Mouse (Mus musculus): Measurements from ENCODE around the gene Pbld2. TPM values are rescaled to one million over a fixed set of nuclear protein-coding genes. Genes with fewer than 3 reads are reported as not detected.
"Not testable (repeated sequence)": the region's sequence is repeated elsewhere in the genome, so short reads cannot be mapped to it uniquely, and the experiment has no call there.

Gene Pbld2
- total RNA-seq, 2 experiments from 2014 or later: 2.4 to 2.7 TPM

DNA sequence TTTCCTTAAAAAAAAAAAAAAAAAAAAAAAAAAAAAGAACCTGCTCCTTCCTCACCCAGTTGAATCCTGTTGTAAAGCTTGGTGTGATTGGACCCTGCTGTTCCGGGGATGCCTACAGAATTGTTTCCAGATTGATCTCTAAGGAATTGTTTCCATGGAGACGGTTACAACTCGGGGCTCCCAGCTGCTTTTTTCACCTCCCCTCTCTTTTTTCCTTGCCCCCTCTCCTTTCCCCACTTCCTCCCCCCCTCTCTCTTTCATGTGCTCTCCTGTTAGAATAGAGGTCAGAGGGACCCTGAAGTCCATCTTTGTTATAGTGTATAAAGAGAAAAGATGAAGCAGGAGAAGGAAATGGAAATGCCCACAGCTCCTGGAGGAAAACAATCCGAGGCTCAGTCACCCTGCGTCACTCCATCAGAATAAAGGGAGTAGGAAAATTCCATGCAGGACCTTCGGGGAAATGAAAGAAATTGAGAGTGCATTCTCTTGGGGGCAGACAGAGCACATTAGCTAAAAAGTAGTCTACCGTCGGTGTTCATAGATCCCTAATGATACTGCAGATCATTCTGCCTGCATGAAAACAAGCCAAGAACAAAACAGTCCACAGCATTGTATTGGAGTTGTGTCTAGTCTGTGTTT lies 2.2 kb downstream of the Pbld2 start:
- DNase-seq: no peak

DNA sequence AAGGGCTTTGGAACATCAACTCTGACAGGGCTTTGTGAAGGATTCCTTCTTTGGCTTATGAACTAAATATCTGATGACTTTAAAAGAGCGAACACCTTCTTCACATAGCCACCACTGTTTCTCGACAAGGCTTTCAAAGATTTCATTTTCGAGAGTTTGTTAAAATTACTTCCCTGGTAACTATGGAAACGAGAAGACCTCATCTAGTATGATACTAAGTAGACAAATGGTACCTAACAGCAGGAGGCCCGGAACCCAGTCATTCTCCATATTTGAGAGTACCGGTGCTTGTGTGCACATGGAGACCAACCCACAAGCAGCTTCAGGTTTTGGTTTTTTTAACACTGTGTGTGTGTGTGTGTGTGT lies 2.7 kb downstream of the Pbld2 start:
- no peak for DNase-seq

DNA sequence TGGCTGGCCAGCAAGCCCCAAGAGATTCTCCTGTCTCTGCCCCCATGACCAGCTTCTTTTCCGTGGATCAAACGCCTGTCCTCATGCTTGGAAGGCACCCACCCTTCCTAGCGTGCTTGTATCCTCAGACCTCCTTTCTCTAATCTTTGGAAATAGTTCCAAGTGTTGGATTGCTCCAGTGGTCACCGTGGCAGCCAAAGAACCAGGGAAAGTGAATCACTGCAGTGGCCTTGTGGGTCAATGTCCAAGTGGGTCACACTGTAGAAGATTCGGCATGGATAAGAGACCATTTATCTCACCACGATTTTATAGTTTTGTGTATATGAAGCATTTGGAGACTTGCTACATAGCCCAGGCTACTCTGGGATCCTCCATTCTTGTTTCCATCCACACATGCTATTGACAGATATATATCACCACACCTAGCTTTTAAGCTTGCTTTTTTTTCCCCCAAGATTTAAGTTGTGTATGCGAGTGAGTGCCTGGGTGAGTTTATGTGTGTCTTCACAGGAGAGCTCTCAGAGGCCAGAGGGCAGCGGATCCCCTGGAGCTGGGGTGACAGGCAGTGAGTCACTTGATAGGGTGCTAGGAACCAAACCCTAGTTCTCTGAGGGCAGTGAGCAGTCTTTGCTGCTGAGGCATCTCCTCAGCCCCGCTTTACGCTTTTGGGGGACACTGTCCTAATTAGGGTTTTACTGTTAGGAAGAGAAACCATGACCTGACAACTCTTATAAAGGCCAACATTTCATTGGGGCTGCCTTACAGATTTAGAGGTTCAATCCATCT lies 3.5 kb downstream of the Pbld2 start:
- DNase-seq: no peak

DNA sequence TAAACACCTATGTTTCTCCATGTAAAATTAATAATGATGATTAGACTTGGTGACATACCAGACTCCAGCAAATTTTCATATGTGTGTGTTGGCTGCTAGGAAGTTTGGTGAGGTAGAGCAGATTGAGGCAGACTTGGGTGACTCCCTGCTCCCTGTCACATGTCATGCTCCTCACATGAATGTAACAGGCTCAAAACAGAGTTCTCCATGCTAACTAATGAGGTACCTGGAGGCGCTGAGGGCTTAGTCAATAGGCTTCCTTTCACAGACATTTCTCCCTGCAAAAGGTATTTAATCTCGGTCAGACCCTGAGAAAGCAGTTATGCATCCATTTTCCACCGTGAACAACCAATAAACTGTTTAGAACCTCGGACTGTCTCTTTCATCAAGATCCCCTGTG lies 4.3 kb downstream of the Pbld2 start:
- DNase-seq: no peak

DNA sequence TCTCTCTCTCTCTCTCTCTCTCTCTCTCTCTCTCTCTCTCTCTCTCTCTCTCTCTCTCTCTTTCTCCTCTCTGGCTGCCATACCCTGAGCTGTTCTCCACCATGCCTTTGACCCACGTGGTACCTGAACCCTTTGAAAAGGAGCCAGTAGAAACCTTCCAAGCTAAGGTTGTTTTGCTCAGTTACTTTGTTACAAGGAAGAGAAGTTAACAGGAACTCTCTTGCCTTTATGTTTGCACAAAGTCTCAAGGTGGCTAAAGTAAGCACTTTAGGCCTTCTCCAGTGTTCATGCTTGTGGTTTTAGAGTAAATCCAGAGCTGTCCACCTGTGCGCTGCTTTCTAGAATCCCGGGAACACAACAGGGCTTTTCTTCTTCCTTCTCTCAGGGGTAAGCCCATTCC lies 8.2 kb downstream of the Pbld2 start:
- DNase-seq: no peak

DNA sequence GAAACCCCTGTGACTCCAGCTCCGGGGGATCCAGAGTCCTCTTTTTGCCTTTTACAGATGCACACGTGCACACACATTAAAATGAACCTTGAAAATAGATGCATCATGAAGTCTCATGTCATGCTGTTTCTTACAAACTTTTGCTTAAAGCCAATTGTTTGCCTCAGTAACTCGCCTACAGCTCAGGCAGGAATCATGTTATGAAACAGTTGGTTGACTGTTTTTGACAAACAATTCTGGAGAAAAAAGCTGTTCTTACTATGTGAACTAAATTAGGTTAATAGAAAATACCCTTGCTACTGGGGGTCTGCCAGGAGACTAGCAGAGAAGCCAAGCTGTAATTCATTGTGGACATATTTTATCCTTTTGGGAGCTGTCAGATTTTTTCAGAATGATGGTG lies 8.8 kb downstream of the Pbld2 start:
- DNase-seq: no peak

DNA sequence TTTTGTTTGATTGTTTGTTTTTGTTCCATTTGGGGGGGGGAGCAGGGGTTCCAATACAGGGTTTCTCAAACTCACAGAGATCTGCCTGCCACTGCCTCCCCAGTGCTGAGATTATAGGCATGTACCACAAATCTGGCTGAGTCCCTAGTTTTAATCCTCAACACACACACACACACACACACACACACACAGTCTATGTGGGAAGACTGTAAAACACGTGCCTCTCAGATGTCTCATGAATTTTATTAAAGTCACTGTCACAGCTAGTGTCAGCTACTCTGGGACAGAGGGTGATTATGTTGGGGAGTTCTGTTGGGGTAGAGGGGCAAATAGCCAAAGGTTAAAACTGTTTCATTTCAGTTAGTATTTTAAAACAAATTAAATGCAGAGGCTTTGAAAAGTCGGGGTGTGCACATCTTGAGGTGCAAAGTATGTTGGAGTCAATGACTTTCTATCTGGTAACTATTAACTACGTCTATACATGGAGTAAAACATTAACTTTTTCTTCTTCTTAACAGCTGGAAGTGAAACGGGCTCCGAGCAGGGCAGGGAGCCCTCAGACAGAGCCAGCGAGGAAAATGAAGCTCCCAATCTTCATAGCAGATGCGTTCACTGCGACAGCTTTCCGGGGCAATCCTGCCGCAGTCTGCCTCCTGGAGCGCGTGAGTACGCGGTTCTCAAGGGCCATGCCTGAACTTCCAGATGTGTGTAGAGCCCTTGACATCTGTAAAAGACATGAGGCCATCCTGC lies 14.6 kb downstream of the Pbld2 start:
- no peak for DNase-seq

DNA sequence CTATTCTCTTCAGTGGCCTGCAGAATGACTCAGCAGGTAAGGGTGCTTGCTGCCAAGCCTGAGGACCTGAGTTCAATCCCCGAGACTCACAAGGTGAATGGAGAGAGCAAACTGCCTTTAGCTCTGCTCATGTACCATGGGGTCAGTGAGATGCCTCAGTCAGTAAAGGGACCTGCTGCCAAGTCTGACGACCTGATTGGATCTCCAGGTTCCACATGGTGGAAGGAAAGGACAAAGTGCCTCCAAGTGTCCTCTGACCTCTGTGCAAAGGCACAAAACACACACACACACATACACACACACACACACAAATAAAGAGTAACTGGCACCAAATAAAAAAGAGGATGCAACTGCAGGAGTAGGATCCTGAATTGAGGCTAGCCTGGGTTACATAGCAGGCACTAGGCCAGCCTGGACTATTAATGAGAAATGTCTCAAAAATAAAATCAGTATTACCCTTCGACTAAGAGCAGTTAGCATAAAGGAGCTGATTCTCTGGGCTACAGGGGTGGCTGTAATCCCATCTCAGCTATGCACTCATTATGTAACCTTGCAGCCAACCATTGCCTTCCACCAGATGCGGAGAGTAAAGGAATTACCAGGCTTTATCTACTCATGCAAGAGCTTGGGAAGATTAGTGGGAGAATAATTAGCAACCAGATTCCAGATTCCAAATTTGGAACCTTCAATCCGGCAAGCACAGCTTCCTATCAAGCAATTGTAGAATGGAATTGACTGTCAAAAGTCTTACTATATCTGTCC lies 15.9 kb downstream of the Pbld2 start:
- DNase-seq: no peak

DNA sequence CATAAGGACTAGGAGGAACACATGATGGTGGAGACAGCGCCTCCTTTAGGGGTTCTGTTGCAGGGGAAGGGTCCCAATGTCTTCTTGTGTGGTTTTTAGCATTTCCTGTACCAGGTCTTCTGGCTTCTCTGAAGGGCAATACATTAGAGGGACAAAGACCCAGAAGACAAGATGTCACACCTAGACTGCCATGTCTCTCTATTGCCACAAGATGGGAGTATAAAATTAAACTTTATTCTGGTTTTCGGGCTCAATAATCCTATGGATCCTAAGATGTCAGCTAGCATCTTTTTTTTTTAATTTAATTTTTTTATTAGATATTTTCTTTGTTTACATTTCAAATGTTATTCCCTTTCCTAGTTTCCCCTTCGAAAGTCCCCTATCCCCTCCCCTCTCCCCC lies 19.0 kb downstream of the Pbld2 start:
- no peak for DNase-seq

DNA sequence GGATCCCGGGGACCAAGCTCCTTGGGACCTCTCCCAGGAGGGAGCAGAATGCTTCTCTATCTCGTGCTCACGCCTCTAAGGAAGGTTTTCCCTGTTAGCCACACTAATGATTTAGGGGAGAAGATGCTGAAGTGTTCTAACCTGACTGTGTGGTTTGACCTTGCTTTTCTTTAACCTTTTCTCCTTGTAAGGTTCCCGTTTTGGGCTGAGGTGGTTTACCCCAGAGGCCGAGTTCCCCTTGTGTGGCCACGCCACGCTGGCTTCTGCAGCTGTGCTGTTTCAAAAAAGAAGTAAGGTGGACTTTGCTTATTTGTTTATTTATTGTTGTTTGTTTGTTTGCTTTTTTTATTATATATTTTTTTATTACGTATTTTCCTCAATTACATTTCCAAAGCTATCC lies 23.6 kb downstream of the Pbld2 start:
- no peak for DNase-seq

DNA sequence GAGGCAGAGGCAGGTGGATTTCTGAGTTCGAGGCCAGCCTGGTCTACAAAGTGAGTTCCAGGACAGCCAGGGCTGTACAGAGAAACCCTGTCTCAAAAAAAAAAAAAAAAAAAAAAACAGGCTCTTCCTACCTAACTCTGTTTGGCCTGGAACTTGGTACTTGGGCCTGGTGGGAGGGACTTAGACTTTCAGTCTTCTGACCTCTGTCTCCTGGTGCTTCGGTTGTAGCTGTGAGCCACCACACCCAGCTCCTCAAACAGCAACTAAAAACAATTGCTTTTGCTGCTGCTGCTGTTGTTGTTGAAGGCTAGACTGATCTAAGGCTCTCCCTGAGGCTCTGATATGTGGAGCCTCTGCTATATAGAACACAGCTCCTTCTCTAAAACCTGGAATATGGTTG lies 25.0 kb downstream of the Pbld2 start:
- no peak for DNase-seq

DNA sequence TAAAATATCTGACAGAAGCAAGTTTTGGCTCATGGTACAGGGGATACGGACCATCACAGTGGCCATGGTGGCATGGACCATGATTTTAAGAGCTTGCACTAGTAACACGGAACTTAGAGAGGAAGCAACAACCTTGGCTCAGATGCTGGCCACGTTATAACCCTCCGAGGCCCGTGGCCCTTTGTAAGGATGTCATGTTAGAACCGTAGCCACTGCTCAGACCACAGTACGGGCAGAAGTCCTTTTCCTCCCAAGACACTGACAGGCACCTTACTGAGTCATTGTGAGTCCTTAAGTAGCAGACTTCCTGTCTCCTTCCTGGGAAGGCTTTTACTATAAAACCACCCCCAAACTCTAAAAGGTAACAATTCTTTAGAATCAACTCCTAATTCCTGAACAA lies 27.2 kb downstream of the Pbld2 start:
- no peak for DNase-seq

DNA sequence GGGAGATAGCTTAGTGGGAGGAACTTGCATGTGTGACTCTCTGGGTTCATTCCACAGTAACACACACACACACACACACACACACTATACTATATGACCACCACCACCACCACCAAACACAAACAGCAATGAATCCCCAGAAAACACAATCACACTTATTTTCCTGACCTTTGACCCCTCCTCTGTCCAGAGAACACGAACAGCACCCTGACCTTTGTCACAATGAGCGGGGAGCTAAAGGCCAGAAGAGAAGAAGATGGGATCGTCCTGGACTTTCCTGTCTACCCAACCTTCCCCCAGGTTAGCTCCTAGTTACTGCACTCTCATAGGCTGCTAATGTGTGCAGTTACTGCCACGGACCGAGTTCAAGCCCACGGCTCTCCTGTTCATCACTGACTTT lies 27.9 kb downstream of the Pbld2 start:
- DNase-seq: no peak

DNA sequence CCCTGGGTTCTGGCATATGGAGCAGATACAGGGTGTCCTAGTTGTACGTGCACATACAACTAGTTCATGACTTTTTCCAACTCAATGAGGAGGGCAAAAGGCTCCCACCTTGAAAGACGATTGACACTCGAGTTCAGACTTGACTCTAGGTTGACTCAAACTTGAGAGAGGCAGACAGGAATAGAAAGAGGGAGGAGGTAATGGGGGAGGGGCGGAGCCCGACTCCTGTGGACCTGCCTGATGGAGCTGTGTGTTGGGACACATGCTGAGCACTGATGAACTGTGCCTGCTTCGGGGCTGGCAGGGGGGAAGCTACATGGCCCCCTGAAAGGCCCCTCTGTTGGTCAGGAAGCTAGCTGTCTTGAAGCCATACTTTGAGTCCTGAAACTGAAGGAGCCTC lies 28.9 kb downstream of the Pbld2 start:
- DNase-seq: no peak

DNA sequence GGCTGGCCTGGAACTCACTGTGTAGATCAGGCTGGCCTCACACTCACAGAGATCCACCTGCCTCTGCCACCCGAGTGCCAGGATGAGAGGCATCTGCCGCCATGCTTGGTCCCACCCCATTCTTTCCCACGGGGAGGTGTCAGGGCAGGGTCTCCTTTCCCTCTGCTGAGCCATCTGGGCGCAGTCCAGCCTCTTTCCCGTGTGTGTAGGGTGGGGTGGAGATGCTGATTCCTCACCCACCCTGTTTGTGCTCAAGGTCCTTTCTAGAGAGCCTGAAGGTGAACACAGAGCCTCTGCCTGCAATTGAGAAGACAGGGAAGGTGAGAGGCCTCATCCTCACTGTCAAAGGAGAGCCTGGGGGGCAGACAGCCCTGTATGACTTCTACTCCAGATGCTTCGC lies 30.0 kb downstream of the Pbld2 start:
- not testable (repeated sequence) for DNase-seq

DNA sequence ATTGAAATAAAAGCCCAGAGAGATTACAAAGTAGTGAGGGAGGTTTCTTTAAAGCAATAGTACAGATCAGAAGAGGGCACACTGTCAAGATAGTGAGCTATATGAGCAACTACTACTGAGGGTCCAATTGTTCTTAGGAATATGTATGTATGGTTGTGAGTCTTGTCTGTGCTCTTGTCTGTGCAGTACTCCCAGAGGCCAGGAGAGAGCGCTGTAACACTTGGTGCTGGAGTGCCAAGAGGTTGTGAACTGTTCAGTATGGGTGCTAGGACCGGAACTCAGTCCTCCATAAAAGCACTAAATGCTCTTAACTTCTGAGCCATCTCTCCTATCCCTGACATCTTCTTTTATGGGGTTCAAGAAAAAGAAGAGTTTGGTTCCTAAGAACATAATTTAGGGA lies 30.5 kb downstream of the Pbld2 start:
- no peak for DNase-seq

DNA sequence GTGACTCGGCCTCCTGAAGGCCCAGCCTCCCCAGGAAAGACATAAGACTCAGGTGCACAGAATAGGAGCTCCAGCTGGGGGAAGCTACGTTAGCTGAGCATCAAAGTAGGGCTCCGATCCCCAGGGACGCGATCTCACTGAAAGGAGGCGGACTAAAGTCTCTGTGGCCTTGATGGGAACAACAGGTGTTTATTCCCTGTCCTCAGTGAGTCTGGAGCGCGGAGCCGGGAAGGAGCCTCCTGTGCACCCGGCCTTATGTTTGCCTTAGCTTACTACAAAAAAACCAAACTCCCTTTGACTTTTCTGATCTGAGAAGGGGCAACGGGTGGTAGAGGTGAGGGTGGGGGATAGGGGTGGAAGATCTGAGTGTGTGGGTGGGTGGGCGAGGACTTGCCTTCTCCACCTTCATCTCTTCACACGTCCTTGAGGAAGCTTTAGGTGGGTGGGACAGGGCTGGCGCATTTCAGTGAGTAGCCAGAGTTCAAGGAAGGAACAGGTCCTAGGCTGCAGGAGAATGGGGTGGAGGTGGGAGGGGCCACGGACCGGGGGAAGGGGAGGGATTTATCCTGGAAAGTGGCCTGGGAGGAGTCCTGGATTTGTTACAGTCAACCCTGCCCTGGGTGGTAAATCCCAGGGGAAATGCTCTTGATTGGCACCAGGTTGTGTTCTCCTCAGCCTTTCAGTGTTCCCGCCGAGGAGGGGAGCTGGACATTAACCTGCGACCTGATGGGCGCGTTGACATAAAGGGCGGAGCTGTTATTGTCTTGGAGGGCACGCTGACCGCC lies 33.0 kb downstream of the Pbld2 start:
- peak; percentile 11 for DNase-seq

DNA sequence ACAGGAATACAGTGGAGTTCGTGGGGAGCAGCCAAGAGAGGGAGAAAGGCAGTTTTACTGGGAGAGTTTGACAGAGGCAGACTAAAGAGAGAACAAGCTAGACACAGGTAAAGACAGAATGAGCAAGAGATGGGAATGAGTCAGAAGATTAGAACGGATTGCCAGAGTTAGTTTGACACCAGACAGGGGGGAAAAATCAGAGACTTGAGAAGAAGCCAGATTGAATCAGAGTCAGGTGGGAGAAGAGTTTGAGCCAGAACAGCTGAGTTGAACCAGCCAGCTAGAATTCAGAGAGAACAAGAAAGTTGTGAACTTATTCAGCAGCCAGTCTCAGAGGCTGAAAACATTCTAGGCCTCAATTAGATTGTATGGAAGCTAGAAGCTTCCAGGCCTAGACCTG lies 35.7 kb downstream of the Pbld2 start, which contains the start of gene Pbld1:
Gene Pbld1 (plus strand): TSS at position 301 of the 400 bp plus-strand sequence.
- no peak for DNase-seq

DNA sequence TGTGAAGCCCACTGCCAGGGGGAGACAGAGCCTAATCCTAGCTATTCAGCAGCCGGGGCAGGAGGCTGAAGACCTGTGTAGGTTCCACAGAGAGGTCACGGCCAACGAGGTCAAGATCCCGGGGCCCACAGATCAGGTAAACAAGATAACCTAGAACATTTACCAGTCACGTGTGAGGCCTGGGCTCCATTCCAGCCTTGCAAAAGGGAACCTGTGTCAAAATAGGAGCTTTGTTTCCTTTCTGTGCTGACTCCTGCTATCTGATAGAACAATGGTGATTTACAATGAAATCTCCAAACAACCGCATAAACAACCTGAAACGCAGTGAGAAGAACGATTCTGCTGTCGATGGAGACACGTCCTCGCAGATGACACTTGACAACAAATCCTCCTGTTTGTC lies 36.3 kb downstream of the Pbld2 start:
- DNase-seq: peak; percentile 34

DNA sequence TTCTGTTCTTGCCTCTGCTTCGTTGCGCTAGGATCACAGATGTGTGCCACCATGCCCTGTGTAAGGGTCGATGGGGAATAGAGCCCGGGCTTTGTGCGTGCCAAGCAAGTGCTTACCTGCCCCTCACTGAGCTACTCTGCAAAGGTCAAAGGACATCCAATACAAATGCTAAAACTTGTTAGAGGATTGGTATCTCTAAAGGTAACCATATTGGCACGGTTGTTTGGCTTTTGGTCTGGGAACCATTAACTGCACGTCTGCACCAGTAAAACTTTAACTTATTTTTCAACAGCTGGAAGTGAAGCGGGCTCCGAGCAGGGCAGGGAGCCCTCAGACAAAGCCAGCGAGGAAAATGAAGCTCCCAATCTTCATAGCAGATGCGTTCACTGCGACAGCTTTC lies 37.2 kb downstream of the Pbld2 start:
- DNase-seq: no peak

DNA sequence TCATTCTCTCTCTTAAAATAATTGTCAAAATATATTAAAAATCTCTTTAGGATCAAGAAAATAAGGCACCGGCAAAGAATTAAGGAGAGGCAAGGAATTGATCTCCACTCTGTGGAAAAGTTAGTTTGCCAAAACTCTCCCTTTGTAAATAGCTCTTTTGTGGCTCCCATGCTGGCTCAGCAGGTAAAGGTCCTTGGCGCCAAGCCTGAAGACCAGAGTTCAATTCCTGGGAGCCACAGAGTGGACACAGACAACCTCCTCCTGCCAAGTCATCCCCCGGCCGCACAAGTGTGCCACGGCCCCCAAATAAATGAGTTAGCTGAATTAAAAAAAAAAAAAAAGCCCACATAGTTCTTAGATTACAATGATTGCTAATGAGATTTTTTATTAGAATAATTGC lies 38.6 kb downstream of the Pbld2 start:
- DNase-seq: no peak

DNA sequence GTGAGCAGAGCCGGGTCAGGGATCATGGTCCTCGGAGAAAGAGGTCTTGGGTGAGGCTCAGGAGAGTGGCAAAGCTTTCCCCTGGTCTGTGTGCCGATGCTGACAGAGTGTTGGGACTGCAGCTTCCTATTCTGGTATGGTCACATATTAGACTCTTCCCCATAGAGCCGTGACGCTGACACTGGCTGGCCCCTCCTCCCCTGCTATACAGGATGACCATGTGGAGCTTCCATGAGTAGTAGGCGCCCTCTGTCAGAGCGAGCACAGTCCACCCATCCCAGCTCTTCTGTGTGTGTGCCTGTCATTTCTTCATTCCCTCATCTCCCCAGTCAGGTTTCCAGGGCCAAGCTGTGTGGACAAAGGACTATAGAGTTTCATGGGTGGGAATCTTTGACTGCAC lies 39.2 kb downstream of the Pbld2 start:
- no peak for DNase-seq

All from heart, postnatal 4 days (tissue).